Mouse (Mus musculus) lung, embryonic 14.5 days (tissue): ENCODE results near the gene Gm3164. TPM values are rescaled to one million over a fixed set of nuclear protein-coding genes. Genes with fewer than 3 reads are reported as not detected.
"Not testable (repeated sequence)": the region's sequence is repeated elsewhere in the genome, so short reads cannot be mapped to it uniquely, and the experiment has no call there.

Experiments used
- ATAC-seq: fragments of 200-750 bp; cut with Nextera tagmentation; 2 replicates; pipeline ENCODE4 v1.8.0; 2017; ENCODE audit warnings: mild to moderate bottlenecking, moderate TSS enrichment, moderate library complexity; ENCODE audit not compliant: insufficient read depth
- DNase-seq: peaks from one replicate; pipeline ENCODE4 v3.0.0-alpha.2; 2015
- H3K27ac ChIP-seq: fragments of 300-500 bp; sonication (generic); 2 replicates; pipeline ENCODE4 v1.5.1; 2014; ENCODE audit warnings: low read depth, mild to moderate bottlenecking, moderate library complexity
- H3K27me3 ChIP-seq: fragments of 300-500 bp; sonication (generic); 2 replicates; pipeline ENCODE4 v1.6.1; 2014; ENCODE audit warnings: low read length, control low read depth; ENCODE audit not compliant: insufficient read depth
- H3K36me3 ChIP-seq: fragments of 300-500 bp; sonication (generic); 2 replicates; pipeline ENCODE4 v1.6.1; 2014; ENCODE audit warnings: control low read depth; ENCODE audit not compliant: insufficient read depth
- H3K4me1 ChIP-seq: fragments of 300-500 bp; sonication (generic); 2 replicates; pipeline ENCODE4 v1.6.1; 2014; ENCODE audit warnings: antibody characterized with exemption, control low read depth; ENCODE audit not compliant: insufficient read depth
- H3K4me2 ChIP-seq: fragments of 300-500 bp; sonication (generic); 2 replicates; pipeline ENCODE4 v1.6.1; 2014; ENCODE audit warnings: mild to moderate bottlenecking
- H3K4me3 ChIP-seq: fragments of 300-500 bp; sonication (generic); 2 replicates; pipeline ENCODE4 v1.5.1; 2014; ENCODE audit warnings: low read depth, low read length
- H3K9ac ChIP-seq: fragments of 300-500 bp; sonication (generic); 2 replicates; pipeline ENCODE4 v1.6.1; 2014
- H3K9me3 ChIP-seq: fragments of 300-500 bp; sonication (generic); 2 replicates; pipeline ENCODE4 v1.6.1; 2016; ENCODE audit warnings: low read depth, low read length, control low read depth
- WGBS: fragments of 180-500 bp; shearing (Covaris S2); extraction: QIAGEN DNeasy Blood & Tissue Kit; methylation state at CpG from one replicate; pipeline ENCODE4 v1.1.7; 2014; 5-methylcytosine and 5-hydroxymethylcytosine counted together
- polyA plus RNA-seq: library from polyadenylated mRNA; unstranded; fragments of >200 nt; fragmentation: Nextera tagmentation; extraction: Ambion mirVana; gene quantifications from 2 replicates; pipeline ENCODE4 v1.2.1, GENCODE M21; 2014

Gm3164 gene
- polyA plus RNA-seq, 1 experiment from 2014 or later = 0.96 TPM

- not testable (repeated sequence) for H3K4me1 ChIP-seq, H3K9ac ChIP-seq, H3K27ac ChIP-seq, H3K4me3 ChIP-seq, H3K27me3 ChIP-seq, H3K9me3 ChIP-seq, DNase-seq, H3K36me3 ChIP-seq, H3K4me2 ChIP-seq, ATAC-seq
Measured at GRCm38 (mm10) chr14:4403840-4404239, 11.4 kb upstream of the Gm3164 start.

- not testable (repeated sequence) for H3K4me3 ChIP-seq, DNase-seq, H3K4me1 ChIP-seq, H3K27ac ChIP-seq, H3K27me3 ChIP-seq, H3K9ac ChIP-seq, H3K4me2 ChIP-seq, ATAC-seq, H3K9me3 ChIP-seq, H3K36me3 ChIP-seq
- WGBS = 40% methylated on average over 1 of the region's 1 CpGs
Measured at GRCm38 (mm10) chr14:4409939-4410338, 5.3 kb upstream of the Gm3164 start.

- H3K4me2 ChIP-seq, H3K27me3 ChIP-seq, DNase-seq, H3K4me3 ChIP-seq, H3K36me3 ChIP-seq, H3K4me1 ChIP-seq, ATAC-seq, H3K9ac ChIP-seq, H3K9me3 ChIP-seq, H3K27ac ChIP-seq: not testable (repeated sequence)
Measured at GRCm38 (mm10) chr14:4430692-4431091, 15.4 kb downstream of the Gm3164 start, which contains the start of gene Gm3173. TSS of gene Gm3173 (plus strand) at chr14:4430992.

- ATAC-seq, H3K9ac ChIP-seq, H3K27ac ChIP-seq, H3K4me1 ChIP-seq, H3K4me2 ChIP-seq, H3K36me3 ChIP-seq, H3K9me3 ChIP-seq, H3K4me3 ChIP-seq, H3K27me3 ChIP-seq, DNase-seq: not testable (repeated sequence)
- WGBS = no CpG with 5 or more reads among the region's 2 CpGs
Measured at GRCm38 (mm10) chr14:4481445-4481844, 66.2 kb downstream of the Gm3164 start, which contains the start of gene Gm3182. TSS of gene Gm3182 (plus strand) at chr14:4481745.

Other genes with a start within 250 kb of the Gm3164 start
- 0.58 and 0.62 TPM in 2 replicates for gene Gm2974, start 232.9 kb upstream of the Gm3164 start, polyA plus RNA-seq
- not detected in 2 replicates for gene Gm3138, start 165.8 kb upstream of the Gm3164 start, polyA plus RNA-seq
- not detected in 2 replicates for gene Gm3149, start 98.2 kb upstream of the Gm3164 start, polyA plus RNA-seq
- 0.25 and 0.39 TPM in 2 replicates for gene 2610042L04Rik, start 80.7 kb upstream of the Gm3164 start, polyA plus RNA-seq
- not detected in 2 replicates for gene Gm3159, start 17.9 kb upstream of the Gm3164 start, polyA plus RNA-seq
- not detected in 2 replicates for gene Gm3173, start 15.5 kb downstream of the Gm3164 start, polyA plus RNA-seq
- gene Gm3182, start 66.3 kb downstream of the Gm3164 start, polyA plus RNA-seq = not detected in 2 replicates
- not detected in 2 replicates for gene Gm3047, start 140.0 kb downstream of the Gm3164 start, polyA plus RNA-seq
- gene Gm8159, start 216.9 kb downstream of the Gm3164 start, polyA plus RNA-seq = not detected in 2 replicates
- 0.13 TPM in 1 of 2 replicates, not detected in the other for gene Gm3239, start 248.7 kb downstream of the Gm3164 start, polyA plus RNA-seq